Mouse (Mus musculus) ES-Bruce4 (cell line): ENCODE measurements at regions not wholly inside any gene's neighbourhood (a gene's known extent, or its start where the extent isn't known, plus 50 kb on each side); places are given as distances from the start of the nearest gene placed in this dataset.

ENCODE experiments used
- CTCF ChIP-seq: IDR thresholded peaks from one replicate; pipeline ENCODE4 v1.8.1; 2011; ENCODE audit warnings: low read depth, low read length
- EP300 ChIP-seq: IDR thresholded peaks from 2 replicates; pipeline ENCODE4 v1.6.1; 2011; ENCODE audit warnings: low read depth, low read length; ENCODE audit not compliant: insufficient read depth
- POLR2A ChIP-seq: IDR thresholded peaks from one replicate; pipeline ENCODE4 v1.8.1; 2011; ENCODE audit warnings: low read length; ENCODE audit not compliant: insufficient read depth

DNA sequence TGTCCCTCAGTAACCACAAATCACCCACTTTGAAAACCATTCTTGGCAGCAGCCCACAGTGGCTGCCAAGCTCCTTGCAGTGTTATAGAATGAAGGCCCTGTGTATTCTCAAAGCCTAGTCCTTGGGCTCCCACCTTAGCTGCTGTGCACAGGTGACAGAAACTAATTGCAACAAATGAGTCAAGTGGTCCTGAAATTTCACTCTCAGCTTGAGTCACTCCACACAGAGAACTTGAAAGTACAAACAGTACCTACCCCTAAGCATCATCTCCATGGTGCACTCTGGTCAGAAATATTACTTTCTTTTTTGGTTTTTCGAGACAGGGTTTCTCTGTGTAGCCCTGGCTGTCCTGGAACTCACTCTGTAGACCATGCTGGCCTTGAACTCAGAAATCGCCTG, 54.2 kb upstream of the Rnft1 start:
- no peak for TF ChIP-seq CTCF
- TF ChIP-seq POLR2A = no peak
- TF ChIP-seq EP300 = no peak
